Mouse (Mus musculus): ENCODE data around the gene Hrct1. TPM values are rescaled to one million over a fixed set of nuclear protein-coding genes. Genes with fewer than 3 reads are reported as not detected.
A peak's percentile ranks its signal among the peaks of the same experiment; 100 is the strongest.

The Hrct1 gene
- total RNA-seq, 2 experiments from 2014 or later: 3.2 to 3.4 TPM

DNA sequence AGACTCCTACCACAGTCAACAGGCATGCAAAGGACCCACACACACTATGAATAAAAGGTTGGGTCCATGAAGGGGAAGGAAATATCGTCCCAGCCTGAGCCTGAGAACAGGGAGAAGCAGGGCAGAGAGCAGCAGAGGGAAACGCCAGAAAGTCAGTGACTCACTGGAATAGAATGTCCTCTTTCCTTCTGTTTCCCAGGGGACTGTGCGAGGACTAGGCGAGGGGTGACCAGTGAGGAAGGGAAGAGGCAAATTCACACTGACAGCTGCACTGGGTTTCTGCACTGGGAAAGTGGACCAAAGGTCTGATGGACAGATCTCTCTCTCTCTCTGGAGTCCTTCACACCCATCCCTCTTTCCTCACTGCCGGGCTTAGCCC is 1.6 kb downstream of the Hrct1 start:
- DNase-seq: peak; percentile 73

DNA sequence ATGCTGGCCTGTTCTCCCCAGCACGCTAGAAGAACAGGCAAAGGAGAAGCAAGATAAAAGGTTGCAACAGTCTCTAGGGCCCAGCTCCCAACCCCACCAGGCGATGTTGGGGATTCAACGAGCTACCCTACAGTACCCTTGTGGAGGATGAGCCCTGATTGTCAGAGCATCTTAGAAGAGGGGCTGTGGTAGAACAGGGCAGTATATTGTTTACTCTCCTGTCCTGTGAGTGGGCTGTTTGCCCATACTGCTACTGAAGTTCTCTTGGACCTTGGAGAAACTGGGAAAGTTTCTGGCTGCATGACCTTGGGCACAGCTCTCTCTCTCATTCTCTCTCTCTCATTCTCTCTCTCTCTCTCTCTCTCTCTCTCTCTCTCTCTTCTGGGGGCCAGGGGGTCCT is 2.1 kb downstream of the Hrct1 start:
- no peak for DNase-seq

DNA sequence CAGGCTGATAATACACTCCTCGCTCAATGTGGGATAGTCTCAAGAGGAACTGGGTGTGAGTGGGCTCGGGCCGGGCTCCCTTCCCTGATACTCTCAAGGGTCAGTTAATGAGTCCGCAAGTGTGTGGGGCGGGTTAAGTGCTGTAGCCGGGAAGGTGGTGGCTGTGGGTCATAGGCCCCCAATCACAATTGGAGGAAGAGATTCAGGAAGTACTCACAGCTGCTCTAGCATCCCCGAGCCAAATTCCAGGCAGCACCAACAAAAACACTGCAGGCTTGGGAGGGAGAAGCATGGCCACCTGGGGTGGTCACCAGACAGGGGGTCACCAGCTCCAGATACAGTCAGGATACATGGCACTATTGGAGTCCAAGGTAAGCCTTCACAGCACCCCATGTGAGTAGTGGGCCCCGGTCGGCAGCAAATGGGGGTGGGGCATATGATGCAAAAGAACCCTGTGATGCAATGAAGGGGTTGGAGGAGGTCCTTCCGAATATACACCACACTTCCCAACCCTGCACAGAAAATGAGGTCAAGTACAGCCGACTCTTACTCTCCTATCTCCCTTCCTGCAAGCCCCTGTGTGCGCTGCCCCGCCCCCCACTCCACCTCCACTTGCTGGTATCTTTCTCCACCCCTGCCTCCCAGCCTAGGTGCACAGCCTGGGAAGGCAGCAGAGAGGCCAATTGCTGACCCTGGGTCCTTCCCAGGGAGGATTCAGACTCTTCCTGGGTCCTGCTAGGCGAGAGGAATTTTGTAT is 3.0 kb downstream of the Hrct1 start, which contains the start of gene Spaar:
TSS of gene Spaar (plus strand) at position 241 of the 757 bp plus-strand sequence.
- peak; percentile 73 for DNase-seq

DNA sequence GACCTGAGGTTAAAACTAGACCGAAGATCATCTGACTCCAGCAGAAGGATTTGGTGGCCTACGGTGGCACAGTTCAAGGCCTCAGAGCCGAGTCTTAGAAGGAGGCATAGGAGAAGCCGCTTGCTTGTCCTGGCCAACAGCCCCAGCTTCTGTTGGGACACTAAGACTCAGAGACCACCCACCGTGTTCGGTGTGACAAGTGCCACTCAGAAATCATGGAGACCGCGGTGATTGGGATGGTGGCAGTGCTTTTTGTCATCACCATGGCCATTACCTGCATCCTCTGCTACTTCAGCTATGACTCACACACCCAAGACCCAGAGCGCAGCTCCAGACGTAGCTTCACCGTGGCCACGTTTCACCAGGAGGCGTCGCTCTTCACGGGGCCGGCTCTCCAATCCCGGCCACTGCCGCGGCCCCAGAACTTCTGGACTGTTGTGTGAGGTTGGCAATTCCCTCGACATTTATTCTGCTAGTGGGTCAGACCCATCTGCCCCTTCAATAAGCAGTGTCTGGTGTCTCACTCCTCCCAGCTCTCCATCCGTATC is 3.8 kb downstream of the Hrct1 start:
- peak; percentile 29 for DNase-seq

DNA sequence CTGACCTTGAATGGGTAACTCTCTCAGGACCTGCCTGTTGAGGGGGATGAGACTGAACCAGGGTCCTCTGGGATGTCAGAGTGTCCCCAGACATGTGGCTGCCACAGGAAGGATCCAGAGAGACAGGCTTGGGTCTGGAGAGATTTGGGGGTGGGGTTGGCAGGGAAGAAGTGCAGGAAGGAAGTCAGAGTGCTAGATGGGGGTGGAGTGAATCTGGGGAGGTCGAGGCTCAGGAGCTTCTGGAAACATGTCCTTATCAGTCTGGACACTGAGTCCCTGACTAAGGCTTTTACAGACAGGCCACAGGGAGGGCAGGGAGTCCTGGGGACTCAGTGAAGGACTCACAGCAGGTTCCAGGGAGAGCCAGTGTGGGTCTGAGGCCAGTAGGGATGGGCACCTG is 5.2 kb downstream of the Hrct1 start:
- DNase-seq: no peak

DNA sequence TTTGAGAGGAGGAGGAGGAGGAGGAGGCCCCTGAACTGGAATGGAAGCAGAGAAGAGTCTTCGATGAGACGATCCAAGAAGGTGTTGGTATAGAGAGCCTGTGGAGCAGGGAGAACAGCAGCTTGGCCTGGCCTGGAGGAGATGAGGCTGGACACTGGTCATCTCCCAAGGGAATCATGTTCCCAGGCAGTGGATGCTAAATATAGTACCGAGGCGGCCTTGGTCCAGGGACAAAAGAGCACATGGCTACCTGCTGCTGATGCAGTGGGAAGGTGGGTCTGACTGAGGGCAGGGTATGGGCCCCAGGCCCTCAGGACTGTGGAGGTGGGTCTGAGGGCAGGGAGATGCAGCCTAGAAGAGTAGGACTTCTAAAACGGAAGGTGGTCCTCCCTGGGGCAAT is 6.2 kb downstream of the Hrct1 start:
- DNase-seq: no peak

DNA sequence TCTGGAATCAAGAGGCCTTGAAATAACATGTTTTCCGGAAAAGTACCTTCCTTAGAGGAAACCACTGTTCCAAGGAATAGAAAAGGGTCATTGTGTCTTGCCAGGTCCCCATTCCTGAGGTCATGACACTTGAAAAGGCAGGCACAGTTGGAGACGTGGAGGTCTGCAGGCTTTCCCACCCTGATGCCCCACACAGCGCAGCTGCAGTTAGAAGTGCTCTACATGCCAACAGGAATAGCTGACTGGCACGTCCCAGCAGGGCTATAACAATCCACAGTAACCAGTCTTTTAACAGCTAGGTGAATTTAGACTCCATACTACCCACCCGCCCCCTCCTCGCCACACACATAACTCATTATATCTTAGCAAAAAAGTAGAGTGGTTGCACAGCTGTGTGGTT is 10.2 kb downstream of the Hrct1 start:
- no peak for DNase-seq

DNA sequence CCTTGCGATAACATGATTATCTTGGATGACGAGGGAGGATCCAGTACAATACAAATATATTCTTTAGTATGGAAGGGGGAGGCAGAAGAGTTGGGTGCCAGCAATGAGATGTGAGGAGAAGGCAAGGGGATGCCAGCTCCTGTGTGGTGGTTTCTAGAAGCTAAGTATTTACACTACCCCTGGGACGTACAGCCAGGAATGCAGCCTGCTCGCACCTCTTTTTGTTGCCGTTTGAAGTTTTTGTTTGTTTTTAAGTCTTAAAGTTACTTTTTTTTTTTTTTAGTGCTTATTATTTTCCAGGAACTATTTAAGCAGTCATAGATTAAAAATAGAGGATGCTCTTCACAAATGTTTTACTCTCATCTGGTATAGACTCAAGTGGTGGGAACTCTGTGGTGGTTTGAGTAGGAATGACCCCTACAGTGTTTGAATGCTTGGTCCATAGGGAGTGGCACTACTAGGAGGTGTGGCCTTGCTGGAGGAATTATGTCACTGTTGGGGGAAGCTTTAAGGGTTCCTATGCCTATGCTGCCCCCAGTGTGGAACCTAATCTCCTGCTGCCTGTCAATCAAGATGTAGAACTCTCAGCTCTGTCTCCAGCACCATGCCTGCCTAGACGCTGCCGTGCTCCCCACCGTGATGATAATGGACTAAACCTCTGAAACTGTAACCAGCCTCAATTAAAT is 12.1 kb downstream of the Hrct1 start:
- no peak for DNase-seq

DNA sequence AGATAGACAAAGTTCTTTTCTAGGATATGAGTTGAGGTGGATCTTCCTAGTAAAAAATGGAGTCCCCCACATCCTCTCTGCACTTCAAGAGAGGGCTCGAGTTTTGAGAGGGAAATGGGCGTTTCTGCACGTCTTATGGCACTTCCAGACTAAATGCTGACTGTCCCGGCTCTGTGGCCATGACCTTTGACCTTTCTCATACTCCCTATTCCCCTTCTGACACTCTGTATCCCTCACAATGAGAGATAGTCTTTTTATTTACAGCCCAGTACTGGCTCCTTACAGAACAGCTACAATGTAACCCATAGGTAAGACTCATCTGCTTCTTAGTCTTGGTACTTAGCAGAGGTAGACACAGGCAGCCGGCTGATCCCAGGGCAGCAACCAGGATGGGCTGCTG is 14.5 kb downstream of the Hrct1 start:
- no peak for DNase-seq

DNA sequence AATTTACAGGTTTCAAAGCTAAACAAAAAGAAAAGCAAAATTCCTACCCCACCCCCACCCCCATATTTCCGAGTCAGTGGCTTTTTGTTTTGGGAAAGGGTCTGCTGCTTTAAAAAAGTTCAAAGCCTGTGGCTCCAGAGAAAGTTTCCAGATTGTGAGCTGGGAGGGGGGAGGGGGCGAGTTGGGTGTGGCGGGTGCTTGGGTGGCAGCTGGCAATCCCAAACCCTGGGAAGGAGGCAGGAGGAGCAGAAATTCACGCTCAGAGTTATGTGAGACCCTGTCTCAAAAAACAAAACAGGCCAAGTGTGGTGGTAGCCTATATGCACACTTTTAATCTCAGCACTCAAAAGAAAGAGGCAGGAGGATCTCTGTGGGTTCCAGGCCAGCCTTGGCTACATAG is 15.6 kb downstream of the Hrct1 start:
- DNase-seq: no peak

DNA sequence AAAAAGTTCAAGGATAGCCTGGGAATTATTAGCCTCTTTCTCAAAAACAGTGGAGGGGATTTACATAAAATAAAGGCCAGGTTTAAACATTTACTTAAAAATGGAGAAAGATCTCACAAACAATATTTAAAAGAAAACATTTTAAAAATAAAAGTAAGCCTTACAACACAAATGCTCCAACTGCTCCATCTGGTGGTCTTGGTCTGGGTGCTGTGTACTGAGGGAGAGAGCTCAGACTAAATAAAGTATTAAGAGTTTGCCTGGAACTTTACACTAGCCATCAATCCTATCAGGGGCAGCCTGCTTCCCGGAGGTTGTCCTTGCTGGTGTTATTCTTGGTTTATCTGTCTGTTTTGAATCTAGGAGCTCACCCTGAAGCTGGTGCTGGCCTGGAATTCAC is 16.1 kb downstream of the Hrct1 start:
- DNase-seq: no peak

DNA sequence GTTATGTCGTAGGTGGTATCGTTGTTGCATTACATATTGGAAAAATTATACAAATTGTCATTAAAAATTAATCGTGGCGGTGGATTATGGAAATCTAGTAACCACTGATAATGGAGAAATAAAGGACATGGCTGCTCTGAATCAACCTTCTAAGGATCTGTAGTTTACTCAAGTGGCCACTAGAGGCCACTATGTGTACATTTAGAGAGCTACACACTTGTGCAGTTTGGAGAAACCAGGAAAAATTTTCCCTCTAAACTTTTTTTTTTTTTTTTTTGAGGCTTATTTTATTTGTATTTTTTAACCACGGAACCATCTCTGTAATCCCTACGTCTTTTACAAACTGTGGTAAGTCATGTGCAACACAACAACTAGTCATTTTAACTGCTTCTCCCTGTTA is 18.2 kb downstream of the Hrct1 start:
- no peak for DNase-seq

DNA sequence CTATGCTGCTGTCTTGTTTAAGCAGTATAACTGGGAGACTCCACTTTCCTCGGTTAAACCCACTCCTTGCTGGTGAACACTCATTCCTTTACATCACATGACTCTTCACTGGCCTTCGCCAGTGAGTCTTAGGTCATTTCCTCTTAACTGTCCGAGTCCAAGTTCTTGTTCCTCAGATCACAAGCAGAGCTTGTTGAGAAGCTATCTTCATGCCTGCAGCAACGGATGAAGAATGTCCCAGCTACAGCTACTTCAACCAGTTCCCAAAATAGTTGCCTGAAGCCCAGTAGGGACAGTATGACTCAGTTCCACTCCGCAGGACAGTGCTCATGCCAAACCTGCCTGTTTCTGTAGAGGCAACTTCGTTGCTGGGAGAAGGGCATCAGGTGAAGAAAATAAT is 30.2 kb downstream of the Hrct1 start:
- DNase-seq: peak; percentile 28

DNA sequence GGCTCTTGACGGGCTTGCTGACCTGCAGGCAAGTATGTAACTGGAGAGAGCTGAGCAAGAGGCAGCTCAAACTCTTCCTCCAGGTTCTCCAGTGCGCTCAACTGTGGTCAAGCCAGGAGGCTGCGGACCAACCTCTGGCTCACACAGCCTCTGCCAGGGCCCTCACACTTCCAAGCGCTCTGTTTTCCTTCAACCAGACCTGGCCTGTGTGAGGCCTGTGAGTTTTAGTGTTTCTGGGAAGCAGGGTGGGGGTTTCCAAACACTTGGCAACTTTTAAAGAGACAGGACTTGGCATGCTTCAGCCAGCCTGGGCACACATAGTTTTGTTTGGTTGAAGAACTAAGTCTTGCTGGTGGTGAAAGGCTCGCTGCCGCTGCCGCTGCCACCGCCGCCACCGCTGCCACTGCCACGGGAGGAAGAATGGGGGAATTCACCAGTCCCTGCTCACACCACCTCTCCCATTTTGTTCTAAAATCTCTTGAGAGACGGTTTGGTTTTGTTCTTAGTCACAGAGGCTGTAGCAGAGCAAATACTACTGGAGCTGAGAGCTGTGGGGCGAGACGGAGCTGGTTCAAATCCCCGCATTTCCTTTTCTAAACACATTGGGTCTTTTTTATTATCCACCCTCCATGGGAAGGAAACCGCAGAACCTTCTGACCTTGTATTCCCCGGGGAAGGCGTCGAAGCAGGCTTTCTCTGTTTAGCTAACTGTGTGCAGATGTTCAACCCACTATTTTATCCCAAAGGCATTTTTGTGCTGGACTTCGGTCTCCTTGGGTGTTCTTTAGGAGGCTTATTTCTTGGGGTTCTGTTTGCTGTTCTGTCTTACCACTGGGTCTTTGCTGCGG is 32.8 kb downstream of the Hrct1 start:
- DNase-seq: peak; percentile 31

DNA sequence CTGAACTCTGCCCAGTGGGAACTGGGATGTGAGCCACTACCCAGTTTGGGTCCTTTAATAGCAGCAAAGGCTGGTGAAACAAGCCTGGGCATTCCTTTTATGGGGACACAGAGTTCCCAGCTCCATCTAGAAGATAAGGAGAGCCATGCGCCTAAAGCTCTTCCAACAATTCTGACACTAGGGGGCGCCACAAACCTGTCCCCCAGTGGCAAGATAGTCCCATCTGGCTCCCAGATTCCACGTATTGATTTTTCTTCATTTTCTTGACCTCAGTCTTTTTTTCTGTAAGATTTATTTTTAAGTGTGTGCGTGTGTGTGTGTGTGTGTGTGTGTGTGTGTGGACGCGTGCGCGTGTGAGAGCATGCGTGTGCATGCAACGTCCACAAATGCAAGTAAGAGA is 33.5 kb downstream of the Hrct1 start:
- peak; percentile 64 for DNase-seq

DNA sequence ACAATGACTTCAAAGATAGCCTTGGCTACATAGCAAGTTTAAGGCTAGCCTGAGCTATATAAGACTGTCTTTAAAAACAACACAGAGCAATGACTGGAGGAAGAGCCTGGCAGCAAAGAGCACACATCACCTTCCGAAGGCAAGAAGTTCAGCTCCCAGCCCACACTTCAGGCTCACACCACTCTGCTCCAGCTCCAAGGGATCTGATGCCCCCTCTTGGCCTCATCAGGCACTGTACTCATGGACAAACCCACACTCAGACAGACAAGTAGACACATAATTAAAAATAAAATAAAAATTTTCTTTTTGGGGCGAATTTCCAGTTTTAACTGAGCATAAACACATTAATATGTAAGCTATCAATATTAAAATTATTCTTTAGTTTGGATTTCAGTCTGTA is 34.3 kb downstream of the Hrct1 start:
- no peak for DNase-seq

DNA sequence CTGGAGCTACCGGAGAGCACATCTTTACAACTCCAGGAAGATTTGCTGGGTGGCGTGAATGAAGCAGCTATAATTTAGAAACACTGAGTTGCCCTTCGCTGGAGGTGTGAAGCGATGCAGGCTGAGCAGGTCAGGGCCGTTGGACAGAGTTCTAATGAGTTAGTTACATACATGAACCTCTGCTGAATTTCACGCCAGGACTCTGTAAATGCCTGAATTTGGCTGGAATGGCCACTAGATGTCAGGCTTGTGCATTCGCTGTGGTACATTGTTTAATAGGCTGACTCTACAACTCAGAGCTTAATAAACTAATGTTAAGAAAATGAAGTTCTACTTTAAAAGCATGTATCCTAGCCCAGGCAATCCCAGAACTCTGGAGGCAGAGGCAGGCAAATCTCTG is 36.4 kb downstream of the Hrct1 start:
- DNase-seq: peak; percentile 72

DNA sequence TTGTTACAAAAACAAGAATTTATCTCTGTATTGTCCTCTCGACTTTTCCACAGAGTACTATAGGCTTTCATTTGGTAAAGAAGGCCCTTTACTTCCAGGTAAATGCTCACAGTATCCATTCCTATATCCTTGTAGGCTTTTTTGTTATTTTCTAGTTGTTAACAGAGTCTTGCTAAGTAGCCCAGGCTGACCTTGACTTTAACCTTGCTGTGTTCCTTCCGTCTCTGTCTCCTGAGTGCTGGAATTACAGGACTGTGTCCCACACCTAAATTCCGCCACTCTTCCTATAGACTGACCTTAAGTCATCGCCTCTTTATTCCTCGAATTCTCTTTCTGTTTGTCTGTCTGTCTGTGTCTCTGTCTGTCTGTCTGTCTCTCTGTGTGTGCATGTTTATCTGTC is 41.4 kb downstream of the Hrct1 start:
- no peak for DNase-seq

DNA sequence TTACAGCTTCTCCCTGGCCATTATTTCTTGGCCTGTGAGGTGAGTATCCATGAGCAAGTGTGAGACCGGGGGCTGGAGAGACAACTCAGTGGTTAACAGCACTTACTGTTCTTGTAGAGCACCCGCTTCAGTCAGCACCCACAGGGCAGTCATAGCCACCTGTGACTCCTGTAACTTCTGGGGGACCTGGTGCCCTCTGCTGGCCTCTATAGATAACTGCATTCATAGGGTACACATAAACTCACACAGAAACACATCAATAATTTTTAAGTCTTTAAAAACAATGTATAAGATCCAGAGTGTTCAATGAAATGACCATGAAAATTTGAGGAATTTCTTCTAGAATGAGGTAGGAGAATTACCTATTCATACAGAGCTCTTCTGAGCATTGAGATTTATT is 42.4 kb downstream of the Hrct1 start:
- no peak for DNase-seq

DNA sequence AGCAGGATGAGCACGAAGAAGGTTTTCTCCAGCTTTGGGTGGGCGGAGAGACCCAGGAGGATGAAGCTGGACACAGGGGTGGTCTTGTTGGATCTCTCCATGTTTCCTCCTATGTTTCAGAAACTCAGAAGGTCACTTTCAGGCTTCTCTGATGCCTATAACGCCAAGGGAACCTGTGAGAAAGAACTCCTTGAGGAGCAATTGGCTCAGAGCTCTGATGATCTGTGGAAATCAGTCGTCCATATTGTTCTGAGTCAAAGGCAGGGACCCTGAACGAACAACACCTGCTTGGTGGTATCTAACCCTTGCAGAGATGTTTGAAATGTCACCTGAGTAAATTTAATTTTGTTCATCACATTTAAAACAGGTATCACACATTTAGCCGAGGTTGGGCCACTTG is 43.9 kb downstream of the Hrct1 start, which contains the start of gene Olfr159:
TSS of gene Olfr159 (minus strand) at position 101 of the 400 bp plus-strand sequence.
- DNase-seq: no peak

DNA sequence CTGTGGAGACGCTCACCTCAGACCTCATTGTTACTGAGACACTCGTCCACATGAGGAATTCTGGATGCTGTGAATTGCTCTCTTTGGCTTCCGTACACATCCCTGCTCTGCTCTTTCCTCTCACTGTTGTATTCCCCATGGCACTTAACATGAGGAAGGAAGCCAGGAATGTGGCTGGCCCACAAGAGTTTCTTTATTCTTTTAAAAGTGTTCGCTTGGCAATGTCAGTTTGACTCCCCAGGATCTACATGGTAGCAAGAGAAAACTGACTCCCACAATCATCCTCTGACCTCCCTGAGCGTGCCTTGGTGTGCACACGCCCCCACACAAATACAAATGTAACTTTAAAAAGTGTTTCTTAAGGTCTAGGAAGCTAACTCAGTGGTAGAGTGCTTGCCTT is 44.6 kb downstream of the Hrct1 start:
- no peak for DNase-seq

DNA sequence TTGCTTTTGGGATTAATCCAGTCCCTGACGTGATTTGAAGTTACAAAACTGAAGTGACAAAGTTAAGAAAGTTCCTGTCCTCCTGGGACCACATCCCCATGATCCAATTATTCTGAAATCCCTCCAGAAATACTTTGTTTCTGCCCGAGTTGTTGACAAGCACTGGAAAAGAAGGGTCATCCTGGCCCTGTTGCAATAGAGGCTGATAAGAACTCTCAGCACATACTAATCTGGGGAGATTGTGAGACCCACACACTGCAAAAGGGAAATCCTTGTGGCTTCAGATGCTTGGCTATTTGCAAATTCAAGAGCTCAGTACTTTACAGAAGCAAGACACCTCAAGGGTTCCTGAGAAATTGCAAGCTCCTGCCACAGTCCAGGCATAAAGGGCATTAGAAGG is 45.3 kb downstream of the Hrct1 start:
- no peak for DNase-seq

All from heart, postnatal 4 days (tissue).